10 mouse cellular contexts compared by ENCODE assay signal in genomic region chr2:122581361-122582017, GRCm38 (mm10). TPM values are rescaled to one million over a fixed set of nuclear protein-coding genes. Genes with fewer than 3 reads are reported as not detected.
DNase-seq lines count a peak whose midpoint lies in the region; ATAC-seq and TF ChIP-seq lines count a peak whose summit lies in the region.
"Had no signal": no experiment of that assay in that cellular context is flagged by ENCODE, and none has a peak within 500 bp of the region (broad histone marks: within the 10 kb centered on the region; RNA-seq: fewer than 3 reads in every experiment).

No protein-coding gene starts in this region.

- no peak for TF ChIP-seq CTCF in liver, postnatal 0 days (IDR thresholded peaks at IDR 0.05; ENCODE audit: low read depth)

- TF ChIP-seq EP300 in liver, postnatal 0 days (IDR thresholded peaks at IDR 0.05; ENCODE audit: low read depth): no peak

- peak; percentile 48; the same call in 1 of the 2 replicates for ATAC-seq in liver, postnatal 0 days

- H3K27me3 ChIP-seq in heart, embryonic 10.5 days (ENCODE audit: insufficient read depth, poor library complexity, severe bottlenecking): no peaks in the 10 kb centered on the region
- no peaks in the 10 kb centered on the region for H3K27me3 ChIP-seq in liver, postnatal 0 days (ENCODE audit: insufficient read depth, low read length)

- WGBS in heart, embryonic 10.5 days: 50% methylated on average over 3 of the region's 3 CpGs
- 46% methylated on average over 3 of the region's 3 CpGs for WGBS in liver, postnatal 0 days (ENCODE audit: insufficient replicate concordance)

- H3K4me3 ChIP-seq in heart, embryonic 10.5 days: no peak overlapping the region
- H3K4me3 ChIP-seq in liver, postnatal 0 days (ENCODE audit: low read depth, low read length): no peak overlapping the region
- H3K4me3 ChIP-seq: myocyte had no signal

- no peak overlapping the region for H3K9ac ChIP-seq in liver, postnatal 0 days (replicated peaks)

- peaks cover 1% of the 10 kb centered on the region; the same call in 1 of the 2 replicates for H3K4me1 ChIP-seq in heart, embryonic 10.5 days
- H3K4me1 ChIP-seq in liver, postnatal 0 days (ENCODE audit: insufficient read depth): no peaks in the 10 kb centered on the region

- no peak overlapping the region for H3K4me2 ChIP-seq in liver, postnatal 0 days (ENCODE audit: low read depth, low read length)

- peak; percentile 19 for DNase-seq in urinary bladder, postnatal 14 days (ENCODE audit: low spot score)
- no peak for DNase-seq in urinary bladder, adult 18-20 months (ENCODE audit: low spot score in 2 of 2)
- peak; percentile 76 for DNase-seq in heart, embryonic 10.5 days (ENCODE audit: low spot score)
- DNase-seq in liver, postnatal 0 days: no peak
- DNase-seq in cerebellum, postnatal 14 days: no peak
- DNase-seq in left cerebral cortex, adult 8-10 months (ENCODE audit: low spot score in 2 of 2): no peak
- DNase-seq in right cerebral cortex, postnatal 4 days: no peak
- DNase-seq: cerebellum, postnatal 25 days had no signal

- no peaks in the 10 kb centered on the region for H3K36me3 ChIP-seq in heart, embryonic 10.5 days
- H3K36me3 ChIP-seq in liver, postnatal 0 days (replicated peaks; ENCODE audit: insufficient read depth, low read length): no peaks in the 10 kb centered on the region

- peak overlapping the region; percentile 69 for H3K27ac ChIP-seq in heart, embryonic 10.5 days
- peak overlapping the region; percentile 36 for H3K27ac ChIP-seq in liver, postnatal 0 days (ENCODE audit: low read depth)

- no peaks in the 10 kb centered on the region for H3K9me3 ChIP-seq in heart, embryonic 10.5 days
- H3K9me3 ChIP-seq in liver, postnatal 0 days (ENCODE audit: low read length): no peaks in the 10 kb centered on the region

RNA-seq across cellular contexts. Expression of gene Gatm, which starts 29.6 kb away (rescaled TPM):
- polyA plus RNA-seq in heart, embryonic 10.5 days (2016; fragmentation: Nextera tagmentation; extraction: Ambion mirVana): 19.3 and 30.1 TPM in 2 replicates
- 28.0 and 30.6 TPM in 2 replicates for polyA plus RNA-seq in liver, postnatal 0 days (2015; fragmentation: Nextera tagmentation; extraction: Ambion mirVana)
- 100 to 1,000 TPM in 3 of 4 experiments, 10 to 100 TPM in 1; 97.7 to 112 (median 104) TPM for total RNA-seq in left cerebral cortex, adult 8-10 months (2022)

RNA-seq across cellular contexts. Expression of gene AA467197, which starts 55.3 kb away (rescaled TPM):
- not detected in 2 replicates for polyA plus RNA-seq in heart, embryonic 10.5 days (2016; fragmentation: Nextera tagmentation; extraction: Ambion mirVana)
- 6.0 and 6.8 TPM in 2 replicates for polyA plus RNA-seq in liver, postnatal 0 days (2015; fragmentation: Nextera tagmentation; extraction: Ambion mirVana)
- total RNA-seq in left cerebral cortex, adult 8-10 months (2022): 1 to 10 TPM in 1 of 4 experiments, under 1 TPM in 1, not detected in 2; 0.65 to 1.0 TPM
- total RNA-seq: gastrocnemius, postnatal 4 days had no signal

Comparison
In these comparisons a context has a peak if more than half of its experiments do, and no peak if none do; other contexts are left out.
1. DNase-seq: peak in urinary bladder, postnatal 14 days (single experiment) and heart, embryonic 10.5 days (single experiment); none in urinary bladder, adult 18-20 months (0 of 2), liver, postnatal 0 days (single experiment), cerebellum, postnatal 14 days (0 of 2), left cerebral cortex, adult 8-10 months (0 of 2) and right cerebral cortex, postnatal 4 days (single experiment).